Mouse (Mus musculus): ENCODE results near the gene H6pd.

DNA sequence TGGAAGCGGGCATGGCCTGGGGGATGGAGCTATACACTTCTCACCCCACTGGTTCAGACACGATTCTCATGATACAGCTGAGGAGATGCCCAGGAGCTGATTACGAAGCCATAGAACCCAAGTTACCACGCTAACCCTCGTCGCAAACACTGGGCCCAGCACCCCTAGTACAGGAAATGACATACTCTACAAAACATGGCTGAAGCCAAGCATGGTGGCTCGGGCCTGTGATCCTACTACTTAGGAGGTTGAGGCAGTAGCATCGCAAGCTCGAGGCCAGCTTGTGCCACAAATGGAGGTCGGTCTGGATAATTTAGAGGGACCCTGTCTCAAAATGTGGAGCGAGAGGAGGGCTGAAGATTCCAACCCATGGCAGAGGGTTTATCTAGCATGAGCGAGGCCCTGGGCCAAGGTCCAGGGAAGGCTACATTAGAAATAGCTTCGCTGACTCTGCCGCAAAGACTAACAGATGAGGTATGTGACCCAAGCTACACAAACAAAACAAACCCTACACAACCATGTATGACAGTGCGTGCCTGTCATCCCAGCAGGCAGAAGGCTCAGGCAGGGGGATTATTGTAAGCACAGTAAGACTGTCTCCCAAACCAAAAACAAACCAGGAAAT lies 8.8 kb downstream of the H6pd start:
- TF ChIP-seq EP300 (optimal IDR thresholded peaks at IDR 0.05) = no peak
- TF ChIP-seq CTCF (IDR thresholded peaks at IDR 0.05; ENCODE audit: low read depth) = no peak
